Mouse (Mus musculus) forebrain, embryonic 16.5 days (tissue): ENCODE results near the gene Ldb2. TPM values are rescaled to one million over a fixed set of nuclear protein-coding genes. Genes with fewer than 3 reads are reported as not detected.
A peak's percentile ranks its signal among the peaks of the same experiment; 100 is the strongest.

ENCODE experiments used
- ATAC-seq: fragments of 200-750 bp; cut with Nextera tagmentation; 2 replicates; pipeline ENCODE4 v1.8.0; 2017; ENCODE audit warnings: mild to moderate bottlenecking, moderate library complexity
- H3K27ac ChIP-seq: fragments of 300-500 bp; sonication (generic); 2 replicates; pipeline ENCODE4 v1.5.1; 2014; ENCODE audit warnings: low read length, control low read depth
- H3K27me3 ChIP-seq: fragments of 300-500 bp; sonication (generic); replicated peaks from 2 replicates; pipeline ENCODE4 v1.6.1; 2014; ENCODE audit warnings: low read length; ENCODE audit not compliant: control insufficient read depth, insufficient read depth
- H3K36me3 ChIP-seq: fragments of 300-500 bp; sonication (generic); 2 replicates; pipeline ENCODE4 v1.6.1; 2014; ENCODE audit not compliant: control insufficient read depth, insufficient read depth
- H3K4me1 ChIP-seq: fragments of 300-500 bp; sonication (generic); replicated peaks from 2 replicates; pipeline ENCODE4 v1.6.1; 2014; ENCODE audit warnings: low read length; ENCODE audit not compliant: control insufficient read depth, insufficient read depth
- H3K4me2 ChIP-seq: fragments of 300-500 bp; sonication (generic); 2 replicates; pipeline ENCODE4 v1.6.1; 2014; ENCODE audit warnings: mild to moderate bottlenecking, low read length, control low read depth
- H3K4me3 ChIP-seq: fragments of 300-500 bp; sonication (generic); replicated peaks from 2 replicates; pipeline ENCODE4 v1.5.1; 2014; ENCODE audit warnings: mild to moderate bottlenecking, low read length, control low read depth
- H3K9ac ChIP-seq: fragments of 300-500 bp; sonication (generic); replicated peaks from 2 replicates; pipeline ENCODE4 v1.6.1; 2014; ENCODE audit warnings: low read depth, low read length, control low read depth
- H3K9me3 ChIP-seq: fragments of 300-500 bp; sonication (generic); 2 replicates; pipeline ENCODE4 v1.6.1; 2016; ENCODE audit warnings: low read length; ENCODE audit not compliant: control insufficient read depth
- WGBS: fragments of 180-500 bp; shearing (Covaris S2); extraction: QIAGEN DNeasy Blood & Tissue Kit; methylation state at CpG from one replicate; pipeline ENCODE4 v1.1.7; 2014; 5-methylcytosine and 5-hydroxymethylcytosine counted together
- polyA plus RNA-seq: library from polyadenylated mRNA; unstranded; fragments of >200 nt; fragmentation: Nextera tagmentation; extraction: Ambion mirVana; gene quantifications from 2 replicates; pipeline ENCODE4 v1.2.1, GENCODE M21; 2015

The Ldb2 gene
- polyA plus RNA-seq, 1 experiment from 2014 or later: 86.5 TPM

- no peak overlapping the region for H3K9ac ChIP-seq
- no peak for ATAC-seq
- no peak overlapping the region for H3K4me3 ChIP-seq
- H3K4me1 ChIP-seq: peaks cover 4% of the 10 kb centered on the region
- 86% methylated on average over 11 of the region's 11 CpGs for WGBS
- no peak overlapping the region for H3K4me2 ChIP-seq
- no peak overlapping the region for H3K27ac ChIP-seq
- no peaks in the 10 kb centered on the region for H3K27me3 ChIP-seq
- no peaks in the 10 kb centered on the region for H3K36me3 ChIP-seq
- no peaks in the 10 kb centered on the region for H3K9me3 ChIP-seq
These were observed 71.5 kb downstream of the Ldb2 start for GRCm38 (mm10) chr5:44727995-44728394.

DNA sequence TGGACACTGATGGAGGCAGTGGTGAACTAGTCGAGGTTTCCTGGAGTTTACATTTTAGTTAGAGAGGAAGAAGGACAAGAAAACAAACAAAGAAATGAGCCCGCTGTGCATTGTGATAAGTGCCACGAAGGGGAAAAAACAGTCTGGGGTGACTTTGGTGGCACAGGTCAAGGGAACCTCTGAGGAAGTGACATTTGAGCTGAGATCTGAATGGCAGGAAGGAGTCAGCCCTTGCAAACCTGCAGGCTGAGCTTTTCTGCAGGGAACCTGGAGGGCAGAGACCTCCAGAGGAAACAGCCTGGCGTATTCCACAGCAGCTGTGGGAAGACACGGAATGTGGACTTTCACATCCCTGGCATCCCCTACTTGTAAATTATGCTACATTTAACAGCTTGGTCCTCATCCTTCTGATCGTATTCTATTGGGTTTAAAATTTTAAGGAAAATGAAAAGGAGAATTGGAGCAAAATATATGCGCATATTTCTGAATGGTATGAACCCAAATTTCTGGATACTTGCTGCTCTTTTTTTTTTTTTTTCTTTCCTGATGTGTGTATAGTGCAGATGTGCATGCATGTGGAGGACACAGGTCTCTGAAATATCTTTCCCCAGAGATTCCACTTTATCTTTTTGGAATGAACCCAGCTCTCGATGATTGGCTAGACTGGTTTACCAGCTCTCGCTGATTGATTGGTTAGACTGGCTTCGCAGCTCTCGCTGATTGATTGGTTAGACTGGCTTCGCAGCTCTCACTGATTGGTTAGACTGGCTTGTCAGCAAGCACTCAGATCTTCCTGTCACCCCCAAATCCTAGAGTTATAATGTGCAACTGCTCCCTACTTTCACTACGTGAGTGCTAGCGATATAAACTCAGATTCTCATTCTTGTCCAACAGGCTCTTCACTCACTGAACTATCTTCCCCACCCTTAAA, 72.7 kb downstream of the Ldb2 start:
- no peak overlapping the region for H3K9ac ChIP-seq
- H3K4me1 ChIP-seq: peaks cover 6% of the 10 kb centered on the region
- no peak overlapping the region for H3K4me3 ChIP-seq
- H3K27ac ChIP-seq: no peak overlapping the region
- H3K27me3 ChIP-seq: no peaks in the 10 kb centered on the region
- no peaks in the 10 kb centered on the region for H3K36me3 ChIP-seq
- 66% methylated on average over 14 of the region's 14 CpGs for WGBS
- no peak overlapping the region for H3K4me2 ChIP-seq
- ATAC-seq: peak; percentile 56
- no peaks in the 10 kb centered on the region for H3K9me3 ChIP-seq

DNA sequence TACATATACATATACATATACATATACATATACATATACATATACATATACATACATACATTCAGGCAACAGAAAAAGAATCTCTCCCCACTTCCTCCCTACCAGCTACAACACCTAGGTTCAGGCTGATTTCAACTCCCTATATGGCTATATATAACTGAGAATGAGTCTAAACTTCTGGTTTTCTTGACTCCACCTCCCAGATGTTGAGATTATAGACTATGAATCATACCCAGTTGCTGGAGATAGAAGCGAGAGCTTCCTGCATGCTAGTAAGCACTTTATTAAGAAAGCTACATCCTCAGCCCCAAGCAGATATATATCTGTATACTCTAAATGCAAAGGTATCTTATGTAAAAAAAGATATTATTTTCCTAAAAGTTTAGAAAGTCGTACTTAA, 74.0 kb downstream of the Ldb2 start:
- Histone ChIP-seq H3K4me3 (no peak overlapping the region), H3K27ac (no peak overlapping the region), H3K4me1 (peaks cover 6% of the 10 kb centered on the region), H3K4me2 (no peak overlapping the region), H3K9me3 (no peaks in the 10 kb centered on the region), H3K36me3 (no peaks in the 10 kb centered on the region), H3K27me3 (no peaks in the 10 kb centered on the region), H3K9ac (no peak overlapping the region)
- ATAC-seq: no peak
- 97% methylated on average over 2 of the region's 2 CpGs for WGBS

DNA sequence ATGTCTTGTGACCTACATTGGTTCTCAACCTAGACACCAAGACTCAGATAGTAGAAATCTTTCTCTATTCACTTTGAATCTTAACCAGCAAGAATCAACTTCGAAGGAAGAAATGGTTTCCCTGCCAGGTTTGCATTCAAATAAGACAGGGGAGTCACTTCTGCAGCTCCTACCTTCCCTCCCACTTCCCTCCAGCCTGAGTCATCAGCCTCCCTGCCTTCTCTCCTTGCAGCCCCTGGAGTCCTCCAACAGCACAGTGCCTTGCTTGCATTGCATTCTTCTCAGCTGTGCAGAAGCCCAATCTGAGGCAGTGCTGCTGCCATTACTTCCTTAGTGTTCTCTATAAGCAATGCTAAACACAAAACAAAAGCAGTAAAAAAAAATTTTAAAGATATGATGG, 79.6 kb downstream of the Ldb2 start:
- H3K27me3 ChIP-seq: no peaks in the 10 kb centered on the region
- no peaks in the 10 kb centered on the region for H3K36me3 ChIP-seq
- WGBS: 81% methylated on average over 1 of the region's 1 CpGs
- H3K4me1 ChIP-seq: 0 out of 2 replicates have a peak, but pooled peaks cover 2% of the 10 kb centered on the region
- no peak overlapping the region for H3K27ac ChIP-seq
- no peaks in the 10 kb centered on the region for H3K9me3 ChIP-seq
- no peak overlapping the region for H3K4me2 ChIP-seq
- ATAC-seq: no peak
- H3K4me3 ChIP-seq: no peak overlapping the region
- H3K9ac ChIP-seq: no peak overlapping the region

- Histone ChIP-seq H3K4me1 (peaks cover 23% of the 10 kb centered on the region), H3K9ac (no peak overlapping the region)
- WGBS: 59% methylated on average over 4 of the region's 4 CpGs
These were observed 85.0 kb downstream of the Ldb2 start for GRCm38 (mm10) chr5:44714508-44714907.

GRCm38 (mm10) chr5:44713181-44713789, 86.2 kb downstream of the Ldb2 start:
- H3K27me3 ChIP-seq: no peaks in the 10 kb centered on the region
- H3K4me3 ChIP-seq: no peak overlapping the region
- H3K9ac ChIP-seq: no peak overlapping the region
- 2% methylated on average over 5 of the region's 5 CpGs for WGBS
- no peaks in the 10 kb centered on the region for H3K36me3 ChIP-seq
- peak; percentile 77 for ATAC-seq
- H3K4me2 ChIP-seq: no peak overlapping the region
- peaks cover 23% of the 10 kb centered on the region for H3K4me1 ChIP-seq
- no peaks in the 10 kb centered on the region for H3K9me3 ChIP-seq
- peak overlapping the region; percentile 34 for H3K27ac ChIP-seq

More at GRCm38 (mm10) chr5:44714508-44714907, 85.0 kb downstream of the Ldb2 start:
- H3K4me3 ChIP-seq: no peak overlapping the region
- no peak overlapping the region for H3K4me2 ChIP-seq
- H3K27ac ChIP-seq: no peak overlapping the region
- no peaks in the 10 kb centered on the region for H3K36me3 ChIP-seq
- H3K9me3 ChIP-seq: no peaks in the 10 kb centered on the region
- no peaks in the 10 kb centered on the region for H3K27me3 ChIP-seq
- no peak for ATAC-seq

GRCm38 (mm10) chr5:44711211-44711610, 88.3 kb downstream of the Ldb2 start:
- no peak for ATAC-seq
- no peak overlapping the region for H3K4me3 ChIP-seq
- H3K27ac ChIP-seq: no peak overlapping the region
- H3K4me2 ChIP-seq: no peak overlapping the region
- peaks cover 25% of the 10 kb centered on the region for H3K4me1 ChIP-seq
- no peaks in the 10 kb centered on the region for H3K9me3 ChIP-seq
- H3K9ac ChIP-seq: no peak overlapping the region
- 28% methylated on average over 5 of the region's 5 CpGs for whole genome bisulfite sequencing
- H3K36me3 ChIP-seq: no peaks in the 10 kb centered on the region
- no peaks in the 10 kb centered on the region for H3K27me3 ChIP-seq

- no peaks in the 10 kb centered on the region for H3K36me3 ChIP-seq
These were observed 89.2 kb downstream of the Ldb2 start for GRCm38 (mm10) chr5:44710132-44710871.

GRCm38 (mm10) chr5:44709276-44709675, 90.2 kb downstream of the Ldb2 start:
- no peaks in the 10 kb centered on the region for H3K27me3 ChIP-seq
- H3K27ac ChIP-seq: no peak overlapping the region
- no peaks in the 10 kb centered on the region for H3K9me3 ChIP-seq
- no peak overlapping the region for H3K4me2 ChIP-seq
- no peaks in the 10 kb centered on the region for H3K36me3 ChIP-seq
- no peak for ATAC-seq
- no peak overlapping the region for H3K9ac ChIP-seq
- WGBS: 84% methylated on average over 2 of the region's 2 CpGs
- H3K4me1 ChIP-seq: peaks cover 20% of the 10 kb centered on the region
- H3K4me3 ChIP-seq: no peak overlapping the region

More at GRCm38 (mm10) chr5:44710132-44710871, 89.2 kb downstream of the Ldb2 start:
- Histone ChIP-seq H3K9ac (no peak overlapping the region), H3K27ac (no peak overlapping the region), H3K9me3 (no peaks in the 10 kb centered on the region), H3K4me3 (no peak overlapping the region), H3K27me3 (no peaks in the 10 kb centered on the region), H3K4me2 (no peak overlapping the region), H3K4me1 (peaks cover 25% of the 10 kb centered on the region)
- 44% methylated on average over 4 of the region's 4 CpGs for WGBS
- no peak for ATAC-seq
